Mouse (Mus musculus) macrophage (primary cell): Measurements from ENCODE around the gene Elfn1. TPM values are rescaled to one million over a fixed set of nuclear protein-coding genes. Genes with fewer than 3 reads are reported as not detected.

Experiments used
- H3K27ac ChIP-seq: fragments of 350-480 bp; formaldehyde crosslinking; 2 replicates; pipeline ENCODE4 v1.9.0; 2021
- H3K36me3 ChIP-seq: fragments of 350-480 bp; formaldehyde crosslinking; 2 replicates; pipeline ENCODE4 v1.9.0; 2021; ENCODE audit errors: inconsistent target
- H3K4me3 ChIP-seq: fragments of 350-480 bp; formaldehyde crosslinking; 2 replicates; pipeline ENCODE4 v1.9.0; 2021; ENCODE audit errors: inconsistent target
- H3K79me2 ChIP-seq: fragments of 350-480 bp; formaldehyde crosslinking; 2 replicates; pipeline ENCODE4 v1.9.0; 2021; ENCODE audit errors: inconsistent target
- WGBS: methylation state at CpG from one replicate; pipeline ENCODE4 v1.1.7; 2026; ENCODE audit warnings: inconsistent platforms; ENCODE audit not compliant: missing documents; 5-methylcytosine and 5-hydroxymethylcytosine counted together
- polyA plus RNA-seq: library from polyadenylated mRNA; stranded (reverse); fragments of 250-400 nt; gene quantifications from 3 replicates; pipeline ENCODE4 v1.2.4, GENCODE M21; 2018; ENCODE audit warnings: inconsistent platforms

Gene Elfn1
- polyA plus RNA-seq, 1 experiment from 2014 or later: not detected

DNA sequence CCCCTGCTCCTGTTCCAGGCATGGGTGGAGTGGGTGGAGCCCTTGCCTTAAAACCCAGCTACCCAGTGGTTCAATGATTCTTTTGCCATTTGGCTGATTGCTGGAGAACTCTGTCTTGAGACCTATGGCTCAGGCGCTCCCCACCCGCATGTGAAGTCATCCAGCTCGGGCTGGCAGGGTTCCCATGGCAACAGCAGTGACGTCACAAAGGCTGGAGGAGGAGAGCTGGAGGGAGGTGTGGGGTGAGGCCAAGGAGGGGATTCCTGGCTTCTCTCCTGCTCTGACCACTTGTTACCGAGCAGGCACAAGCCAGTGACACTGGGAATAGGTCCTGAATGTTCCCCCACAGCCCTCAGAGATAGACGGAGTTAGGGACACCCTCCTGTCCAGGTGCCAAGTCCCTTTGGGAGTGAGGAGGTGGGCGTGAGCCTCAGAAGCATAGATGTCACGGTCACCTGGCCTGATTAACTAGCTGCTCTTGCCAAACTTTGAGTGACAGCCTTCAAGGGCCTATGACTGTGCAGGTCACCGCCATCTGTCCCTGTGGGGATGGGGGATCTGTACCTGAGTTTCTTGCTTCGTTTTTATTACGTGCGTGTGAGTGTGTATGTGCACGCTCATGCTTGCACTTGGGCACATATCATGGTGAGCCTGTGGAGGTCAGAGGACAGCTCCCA lies 25.0 kb downstream of the Elfn1 start:
- no peak overlapping the region for H3K27ac ChIP-seq
- H3K36me3 ChIP-seq: no peaks in the 10 kb centered on the region
- 49% methylated on average over 13 of the region's 13 CpGs for WGBS

DNA sequence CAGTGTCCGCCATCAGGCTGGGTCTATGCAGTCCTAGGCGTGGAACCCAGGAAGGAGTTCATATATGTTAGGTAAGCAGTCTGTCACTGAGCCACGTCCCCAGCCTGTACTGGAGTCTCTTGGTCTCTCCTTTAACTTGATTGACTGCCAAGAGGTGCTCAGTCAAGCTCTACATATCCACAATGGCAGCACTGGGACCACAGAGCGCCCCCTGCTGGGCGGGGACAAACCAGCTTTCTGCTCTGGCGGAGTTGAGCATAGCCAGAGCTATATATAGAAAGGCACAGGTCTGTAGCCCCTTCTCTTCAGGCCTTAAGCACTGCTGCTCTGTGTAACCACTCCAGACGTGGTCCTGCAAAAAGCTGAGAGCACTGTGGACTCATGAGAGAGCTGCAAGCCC lies 25.7 kb downstream of the Elfn1 start:
- Histone ChIP-seq H3K79me2 (no peaks in the 10 kb centered on the region), H3K27ac (no peak overlapping the region), H3K4me3 (no peak overlapping the region), H3K36me3 (no peaks in the 10 kb centered on the region)
- 52% methylated on average over 7 of the region's 7 CpGs for WGBS

More for the DNA sequence above, 25.0 kb downstream of the Elfn1 start:
- Histone ChIP-seq H3K4me3 (no peak overlapping the region), H3K79me2 (no peaks in the 10 kb centered on the region)

DNA sequence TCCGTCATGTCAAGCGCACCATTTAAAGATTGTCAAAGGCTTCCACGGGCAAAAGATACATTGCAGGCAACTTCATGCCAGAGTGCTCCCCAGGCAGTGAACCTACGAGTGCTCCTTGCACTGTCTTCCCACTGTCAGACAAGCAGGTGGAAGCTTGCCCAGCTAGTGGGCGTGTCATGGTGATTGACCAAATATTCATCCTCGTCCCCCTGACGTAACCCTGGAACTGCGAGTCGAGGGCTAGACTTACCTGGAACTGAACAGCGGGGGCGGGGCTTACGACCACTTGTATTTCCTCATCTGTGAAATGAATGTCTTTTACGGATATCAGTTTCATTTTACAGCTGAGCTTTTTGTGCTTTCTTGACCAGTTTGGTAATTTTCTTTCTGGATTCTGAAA lies 28.7 kb downstream of the Elfn1 start:
- Histone ChIP-seq H3K36me3 (no peaks in the 10 kb centered on the region), H3K27ac (no peak overlapping the region), H3K79me2 (no peaks in the 10 kb centered on the region), H3K4me3 (no peak overlapping the region)
- 37% methylated on average over 13 of the region's 13 CpGs for WGBS

DNA sequence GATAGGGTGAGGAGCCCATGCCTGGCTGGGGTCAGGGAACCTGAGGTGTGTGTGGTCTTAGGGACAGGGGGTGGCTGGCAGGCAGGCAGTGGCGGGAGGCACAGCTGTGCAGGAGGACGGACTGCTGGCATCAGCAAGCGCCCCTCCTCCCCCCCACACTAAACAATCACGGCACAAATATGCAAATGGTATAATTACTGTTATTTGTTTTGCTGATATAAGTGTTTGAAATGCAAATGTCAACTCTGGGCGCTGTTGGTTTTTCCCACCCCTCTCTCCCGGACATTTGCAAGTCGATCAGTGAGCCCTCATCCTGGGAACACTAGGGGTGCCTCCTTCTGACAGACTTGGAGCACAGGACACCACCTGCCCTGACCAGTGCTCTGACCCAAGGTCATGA lies 37.0 kb downstream of the Elfn1 start:
- H3K36me3 ChIP-seq: no peaks in the 10 kb centered on the region
- no peak overlapping the region for H3K4me3 ChIP-seq
- H3K79me2 ChIP-seq: no peaks in the 10 kb centered on the region
- 64% methylated on average over 4 of the region's 7 CpGs for WGBS
- no peak overlapping the region for H3K27ac ChIP-seq

DNA sequence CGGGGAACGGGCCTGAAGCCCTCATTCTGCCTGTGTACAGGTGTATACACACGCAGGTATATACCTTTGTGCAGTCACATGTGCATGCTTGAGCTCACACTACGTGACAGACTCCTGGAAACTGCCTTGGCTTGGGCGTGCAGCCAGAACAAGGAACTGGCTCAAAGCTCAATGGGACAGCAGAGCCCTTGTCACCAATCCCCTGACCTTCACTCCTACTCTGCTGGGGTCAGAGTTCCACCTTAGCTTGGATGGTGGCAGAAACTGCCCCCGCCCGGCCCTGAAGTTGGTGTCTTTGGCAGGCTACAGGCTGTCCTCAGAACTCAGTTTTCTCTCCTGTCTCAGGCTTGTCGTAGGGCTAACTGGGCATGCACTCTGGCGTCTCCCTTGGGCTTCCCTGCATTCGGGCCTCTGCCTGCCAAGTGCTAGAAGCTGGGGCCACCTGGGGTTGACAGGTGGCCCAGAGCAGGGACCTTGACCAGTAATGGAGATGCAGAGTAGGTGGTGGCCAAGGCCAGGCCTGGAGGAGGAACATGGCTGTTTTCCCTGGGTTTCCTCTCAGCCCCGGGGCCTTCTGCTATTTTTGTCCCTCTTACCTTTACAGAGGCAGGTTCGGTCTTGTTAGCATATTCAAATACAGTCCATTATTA lies 38.1 kb downstream of the Elfn1 start:
- 84% methylated on average over 12 of the region's 12 CpGs for WGBS

DNA sequence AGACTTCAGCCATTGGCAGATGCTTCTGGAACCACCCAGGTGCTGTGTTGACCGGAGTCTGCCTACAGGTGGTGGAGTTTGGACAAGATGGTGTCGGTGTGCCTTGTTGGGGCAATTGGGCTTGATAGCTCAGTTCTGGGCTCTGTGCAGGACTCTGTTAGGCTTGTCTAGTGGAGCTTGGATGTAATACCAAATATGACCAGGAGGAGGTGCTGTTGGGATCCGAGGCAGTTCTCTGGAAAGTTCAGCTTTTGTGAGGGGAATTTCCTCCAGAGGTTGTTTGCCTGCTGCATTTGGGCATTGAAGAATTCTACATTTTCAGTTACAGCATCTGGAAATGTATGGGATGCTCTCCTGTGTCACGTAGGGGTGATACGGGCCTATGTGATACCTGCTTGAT lies 39.7 kb downstream of the Elfn1 start:
- Histone ChIP-seq H3K4me3 (no peak overlapping the region), H3K27ac (no peak overlapping the region), H3K36me3 (no peaks in the 10 kb centered on the region), H3K79me2 (no peaks in the 10 kb centered on the region)
- WGBS: 95% methylated on average over 5 of the region's 5 CpGs

More for the DNA sequence above, 38.1 kb downstream of the Elfn1 start:
- no peak overlapping the region for H3K27ac ChIP-seq
- no peaks in the 10 kb centered on the region for H3K36me3 ChIP-seq
- no peak overlapping the region for H3K4me3 ChIP-seq
- no peaks in the 10 kb centered on the region for H3K79me2 ChIP-seq

DNA sequence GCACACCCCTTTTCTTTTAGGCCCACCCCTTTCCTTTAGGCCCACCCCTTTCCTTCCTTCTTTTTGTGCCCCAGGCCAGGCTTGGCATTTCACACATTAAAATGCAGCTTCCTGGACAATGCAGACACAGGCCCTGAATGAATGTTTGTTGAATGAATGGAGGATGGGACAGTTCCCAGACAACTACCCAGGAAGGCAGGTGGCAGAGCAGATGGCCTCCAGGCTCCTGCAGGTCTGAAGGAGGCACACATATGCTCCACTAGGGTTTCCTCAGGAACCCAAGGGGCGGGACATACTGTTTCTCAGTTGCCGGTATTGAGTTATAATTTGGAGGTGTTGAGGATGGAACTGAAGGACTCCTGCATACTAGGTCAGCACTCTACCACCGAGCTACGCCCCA lies 40.8 kb downstream of the Elfn1 start:
- H3K79me2 ChIP-seq: no peaks in the 10 kb centered on the region
- H3K4me3 ChIP-seq: no peak overlapping the region
- H3K27ac ChIP-seq: no peak overlapping the region
- 78% methylated on average over 4 of the region's 4 CpGs for WGBS
- H3K36me3 ChIP-seq: no peaks in the 10 kb centered on the region

DNA sequence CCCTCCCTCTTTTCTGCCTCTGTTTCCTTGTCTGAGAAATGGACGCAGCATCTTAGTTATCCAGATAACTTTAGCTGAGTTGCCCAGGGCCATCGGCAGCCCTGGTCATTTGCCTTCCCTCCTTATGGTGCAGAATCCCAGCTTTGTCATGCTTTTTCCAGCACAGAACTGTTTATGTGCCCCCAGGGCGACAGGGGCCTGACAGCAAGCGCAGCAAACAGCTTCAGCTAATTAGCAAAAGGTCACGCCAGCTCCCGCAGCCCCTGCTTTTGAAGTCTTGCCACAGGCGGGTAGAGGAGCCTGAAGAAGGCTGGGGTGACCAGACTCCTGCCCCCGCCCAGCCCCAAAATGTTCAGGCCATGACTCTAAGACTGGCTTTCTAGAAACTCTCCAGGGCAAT lies 41.6 kb downstream of the Elfn1 start:
- 91% methylated on average over 8 of the region's 8 CpGs for WGBS
- Histone ChIP-seq H3K27ac (no peak overlapping the region), H3K36me3 (no peaks in the 10 kb centered on the region), H3K79me2 (no peaks in the 10 kb centered on the region), H3K4me3 (no peak overlapping the region)

DNA sequence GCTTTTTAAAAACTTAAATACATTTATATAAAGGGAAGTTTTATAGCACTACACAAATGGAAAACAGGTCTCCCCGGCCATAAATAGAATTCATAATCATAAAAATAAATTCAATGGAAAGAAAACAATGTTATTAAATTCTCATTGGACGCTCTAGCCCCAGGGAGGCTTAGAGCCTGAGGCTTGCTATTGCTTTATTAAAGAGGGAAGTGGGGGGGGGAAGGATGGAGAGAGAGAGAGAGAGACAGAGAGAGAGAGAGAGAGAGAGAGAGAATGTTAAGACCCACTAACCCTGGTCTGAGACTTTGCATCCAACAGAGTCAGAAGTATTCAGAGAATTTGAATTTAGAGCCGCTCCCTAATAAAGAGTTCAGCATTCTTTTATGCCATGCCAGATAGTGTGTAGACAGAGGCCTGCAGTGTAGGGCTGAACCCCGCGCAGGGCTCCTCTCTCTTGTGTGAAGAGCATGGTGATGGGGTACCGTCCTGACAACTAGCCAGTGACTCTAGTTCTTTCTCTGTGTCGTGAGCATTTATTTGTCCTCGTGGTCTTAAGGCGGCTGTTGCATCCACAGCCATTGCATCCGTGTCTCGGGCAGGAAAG lies 42.3 kb downstream of the Elfn1 start:
- Histone ChIP-seq H3K79me2 (no peaks in the 10 kb centered on the region), H3K4me3 (no peak overlapping the region), H3K36me3 (no peaks in the 10 kb centered on the region), H3K27ac (no peak overlapping the region)
- 88% methylated on average over 9 of the region's 11 CpGs for WGBS

DNA sequence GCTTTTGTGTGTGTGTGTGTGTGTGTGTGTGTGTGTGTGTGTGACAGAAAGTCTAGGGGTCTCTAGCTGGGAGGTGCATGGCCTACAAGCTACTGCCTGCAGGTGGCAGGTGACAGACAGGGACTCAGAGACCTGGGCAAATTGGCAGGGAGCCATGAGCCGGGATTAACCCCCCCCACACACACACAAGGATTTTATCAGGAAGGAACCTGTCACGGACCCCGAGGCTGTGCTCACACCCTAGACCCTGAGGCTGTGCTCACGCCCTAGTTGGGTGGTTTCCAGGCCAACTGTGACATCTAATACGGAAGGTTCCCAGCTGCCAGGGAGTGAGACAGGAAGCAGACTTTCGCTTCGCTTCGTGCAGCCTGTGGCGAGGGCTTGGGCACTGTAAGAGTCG lies 49.1 kb downstream of the Elfn1 start:
- H3K79me2 ChIP-seq: no peaks in the 10 kb centered on the region
- H3K27ac ChIP-seq: no peak overlapping the region
- 2% methylated on average over 10 of the region's 10 CpGs for WGBS

DNA sequence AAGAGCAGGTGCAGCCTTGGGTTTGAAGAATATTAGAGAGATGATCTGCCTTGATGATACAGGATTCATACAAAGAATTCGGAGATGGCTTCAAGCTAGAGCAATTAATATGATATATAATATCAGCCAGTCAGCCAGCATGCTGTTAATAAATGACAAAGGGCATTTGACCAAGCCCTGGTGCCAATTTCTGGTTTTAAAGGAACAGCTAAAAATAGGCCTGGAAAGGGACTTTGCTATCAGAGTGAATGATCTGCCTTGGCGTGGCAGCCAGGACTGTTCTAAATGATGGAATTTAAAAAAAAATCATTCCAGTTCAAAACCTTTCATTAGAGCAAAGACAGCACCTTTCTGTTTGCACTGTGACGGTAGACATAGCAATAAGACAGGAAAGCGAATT lies 52.0 kb downstream of the Elfn1 start:
- 92% methylated on average over 4 of the region's 4 CpGs for WGBS
- H3K36me3 ChIP-seq: no peaks in the 10 kb centered on the region
- no peaks in the 10 kb centered on the region for H3K79me2 ChIP-seq
- no peak overlapping the region for H3K4me3 ChIP-seq
- no peak overlapping the region for H3K27ac ChIP-seq

More for the DNA sequence above, 49.1 kb downstream of the Elfn1 start:
- Histone ChIP-seq H3K4me3 (no peak overlapping the region), H3K36me3 (no peaks in the 10 kb centered on the region)

DNA sequence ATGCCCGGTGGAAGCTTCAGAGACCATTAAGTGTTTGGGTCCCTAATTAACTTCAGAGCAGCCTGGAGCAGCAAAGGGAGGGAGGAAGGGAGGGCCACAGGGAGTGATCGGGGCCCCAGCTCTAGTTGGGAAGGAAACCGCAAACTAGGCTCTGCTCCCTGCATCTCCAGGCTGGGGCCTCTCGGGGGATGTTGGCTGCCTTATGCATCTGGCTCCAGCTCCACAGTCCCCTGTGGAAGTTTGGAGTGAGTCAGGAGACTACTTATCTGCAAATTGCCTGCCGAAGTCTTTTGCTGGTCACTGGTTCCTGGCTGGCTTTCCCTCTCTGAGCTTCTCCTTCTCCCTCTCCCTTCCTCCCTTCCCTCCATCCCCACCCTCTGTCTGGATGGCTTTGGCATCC lies 56.6 kb downstream of the Elfn1 start:
- H3K79me2 ChIP-seq: no peaks in the 10 kb centered on the region
- H3K36me3 ChIP-seq: no peaks in the 10 kb centered on the region
- H3K27ac ChIP-seq: no peak overlapping the region
- WGBS: 79% methylated on average over 5 of the region's 5 CpGs
- H3K4me3 ChIP-seq: no peak overlapping the region

DNA sequence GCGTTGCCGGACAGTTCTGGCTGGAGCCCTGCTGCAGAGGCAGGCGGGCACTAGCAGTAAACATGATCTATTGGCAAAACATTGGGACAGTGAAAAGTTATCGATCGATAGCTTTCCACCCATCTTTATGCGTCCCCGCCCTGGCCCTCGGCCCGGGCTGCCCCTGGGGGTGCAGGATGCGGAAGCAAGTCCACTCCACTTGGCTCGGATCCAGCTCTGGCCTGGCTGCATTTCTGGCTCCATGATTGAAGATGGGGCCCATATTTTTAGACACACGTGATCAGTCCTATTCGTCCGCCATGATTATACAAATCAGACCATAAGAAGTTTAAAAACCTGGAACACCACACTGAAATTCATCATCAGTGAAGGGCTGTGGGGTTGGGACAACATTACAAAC lies 57.9 kb downstream of the Elfn1 start:
- H3K4me3 ChIP-seq: no peak overlapping the region
- WGBS: 85% methylated on average over 9 of the region's 14 CpGs
- H3K27ac ChIP-seq: no peak overlapping the region
- no peaks in the 10 kb centered on the region for H3K36me3 ChIP-seq
- no peaks in the 10 kb centered on the region for H3K79me2 ChIP-seq

DNA sequence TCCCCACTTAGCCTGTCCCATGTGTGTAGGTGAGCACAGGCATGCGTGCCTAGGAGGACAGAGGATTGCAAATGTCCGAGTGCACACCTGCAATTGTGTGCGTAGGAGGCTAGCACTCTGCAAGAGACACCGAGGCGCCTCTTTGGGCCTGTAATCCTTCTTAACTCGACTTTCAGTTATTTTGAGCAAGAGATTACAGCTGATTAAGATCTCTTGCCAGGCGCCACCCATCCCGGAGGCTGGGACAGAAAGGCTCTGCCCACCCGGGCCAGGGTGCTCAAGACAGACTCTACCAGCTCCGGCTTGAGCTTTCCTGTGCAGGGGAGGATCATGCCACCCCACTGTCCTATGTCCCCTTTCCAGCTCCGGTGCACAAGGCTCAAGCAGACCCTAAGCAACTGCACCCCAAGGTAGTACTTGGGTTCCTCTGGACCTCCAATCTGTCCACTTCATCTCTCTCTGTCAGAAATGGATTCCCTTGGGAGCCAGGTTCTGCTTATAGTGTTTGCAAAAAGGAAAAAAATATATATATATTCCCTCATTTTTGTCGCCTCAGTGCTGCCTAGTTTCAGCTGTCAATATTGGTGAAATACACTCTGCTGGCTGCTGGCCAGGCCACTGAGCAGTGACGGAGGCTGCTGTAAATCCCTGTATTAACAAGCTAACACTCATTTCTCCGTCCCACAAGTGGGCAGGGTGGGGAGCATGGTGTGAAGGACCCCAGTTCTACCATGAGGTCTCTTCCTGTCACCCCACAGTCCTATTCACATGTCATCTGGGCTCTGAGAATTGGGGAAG lies 61.6 kb downstream of the Elfn1 start:
- 80% methylated on average over 14 of the region's 14 CpGs for WGBS
- no peak overlapping the region for H3K27ac ChIP-seq

DNA sequence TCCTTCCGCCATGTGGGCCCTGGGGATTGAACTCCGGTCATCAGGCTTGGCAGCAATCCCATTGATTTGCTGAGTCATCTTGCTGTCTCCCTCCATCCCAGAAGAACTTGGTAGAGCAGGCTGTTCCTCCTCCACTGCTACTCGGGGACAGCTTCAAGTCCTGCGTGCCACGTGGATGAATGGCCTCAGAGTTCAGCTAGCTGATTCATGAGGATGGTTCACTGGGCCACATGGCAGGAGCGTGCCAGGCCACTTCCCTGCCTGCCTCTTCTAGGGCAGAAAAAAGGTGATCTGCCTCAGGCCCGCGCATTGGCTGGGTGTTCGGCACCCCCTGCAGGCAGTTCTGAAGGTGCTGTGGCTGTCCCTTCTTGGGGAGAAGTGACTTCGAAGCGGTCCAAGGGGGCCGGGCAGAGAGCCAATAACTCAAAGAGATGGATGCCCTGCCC lies 62.5 kb downstream of the Elfn1 start:
- Histone ChIP-seq H3K4me3 (no peak overlapping the region), H3K79me2 (no peaks in the 10 kb centered on the region), H3K36me3 (no peaks in the 10 kb centered on the region), H3K27ac (no peak overlapping the region)
- 14% methylated on average over 12 of the region's 12 CpGs for WGBS

More for the DNA sequence above, 61.6 kb downstream of the Elfn1 start:
- Histone ChIP-seq H3K36me3 (no peaks in the 10 kb centered on the region), H3K79me2 (no peaks in the 10 kb centered on the region), H3K4me3 (no peak overlapping the region)
